Mouse (Mus musculus) liver, embryonic 11.5 days (tissue): ENCODE measurements at regions not wholly inside any gene's neighbourhood (a gene's known extent, or its start where the extent isn't known, plus 50 kb on each side); places are given as distances from the start of the nearest gene placed in this dataset.

Source experiments
- ATAC-seq: fragments of 200-750 bp; cut with Nextera tagmentation; replicated peaks from 2 replicates; pipeline ENCODE4 v1.8.0; 2017; ENCODE audit warnings: moderate number of reproducible peaks, mild to moderate bottlenecking, moderate TSS enrichment, moderate library complexity; ENCODE audit not compliant: low FRiP score
- DNase-seq: peaks from one replicate; pipeline ENCODE4 v3.0.0-alpha.2; 2017; ENCODE audit warnings: low spot score
- H3K27ac ChIP-seq: fragments of 300-500 bp; sonication (generic); 2 replicates; pipeline ENCODE4 v1.5.1; 2014; ENCODE audit warnings: mild to moderate bottlenecking, low read depth, low read length, control low read depth
- H3K27me3 ChIP-seq: fragments of 300-500 bp; sonication (generic); replicated peaks from 2 replicates; pipeline ENCODE4 v1.6.1; 2014; ENCODE audit warnings: low read length, mixed read lengths; ENCODE audit not compliant: control insufficient read depth, insufficient read depth
- H3K36me3 ChIP-seq: fragments of 300-500 bp; sonication (generic); 2 replicates; pipeline ENCODE4 v1.6.1; 2014; ENCODE audit warnings: mild to moderate bottlenecking, low read length, moderate library complexity, mixed read lengths; ENCODE audit not compliant: control insufficient read depth, insufficient read depth
- H3K4me1 ChIP-seq: fragments of 300-500 bp; sonication (generic); replicated peaks from 2 replicates; pipeline ENCODE4 v1.6.1; 2014; ENCODE audit warnings: low read length, mixed read lengths; ENCODE audit not compliant: control insufficient read depth, insufficient read depth
- H3K4me2 ChIP-seq: fragments of 300-500 bp; sonication (generic); 2 replicates; pipeline ENCODE4 v1.6.1; 2014; ENCODE audit warnings: mild to moderate bottlenecking, control low read depth, moderate library complexity
- H3K4me3 ChIP-seq: fragments of 300-500 bp; sonication (generic); 2 replicates; pipeline ENCODE4 v1.5.1; 2014; ENCODE audit warnings: low read depth, low read length, control low read depth
- H3K9ac ChIP-seq: fragments of 300-500 bp; sonication (generic); 2 replicates; pipeline ENCODE4 v1.6.1; 2014; ENCODE audit warnings: low read depth, low read length, control low read depth
- H3K9me3 ChIP-seq: fragments of 300-500 bp; sonication (generic); 2 replicates; pipeline ENCODE4 v1.6.1; 2016; ENCODE audit warnings: low read length, inconsistent platforms, mixed read lengths; ENCODE audit not compliant: control insufficient read depth
- WGBS: fragments of 180-500 bp; shearing (Covaris S2); extraction: QIAGEN DNeasy Blood & Tissue Kit; methylation state at CpG from one replicate; pipeline ENCODE4 v1.1.7; 2014; 5-methylcytosine and 5-hydroxymethylcytosine counted together

DNA sequence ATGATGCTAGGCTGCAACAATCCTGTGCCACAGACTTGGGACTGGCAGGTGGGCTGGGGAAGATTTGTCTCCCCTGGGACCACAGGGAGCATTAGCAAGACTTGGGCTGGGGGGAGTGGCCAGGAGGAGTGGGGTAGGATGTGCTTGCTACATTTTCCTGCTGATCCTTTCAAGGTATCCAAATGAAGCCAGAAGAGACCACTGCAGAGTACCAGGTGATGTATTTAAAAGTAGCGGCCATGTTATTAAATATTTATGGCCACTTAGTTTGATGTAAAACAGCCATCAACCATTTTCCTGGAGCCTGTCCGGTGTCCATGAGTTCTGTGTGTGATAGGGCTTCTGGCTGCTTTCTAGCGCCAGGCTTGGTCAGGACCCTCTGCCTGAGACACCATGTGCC, 220.3 kb upstream of the Prok2 start:
- 84% methylated on average over 3 of the region's 3 CpGs for WGBS
- Histone ChIP-seq H3K27me3 (no peaks in the 10 kb centered on the region), H3K27ac (no peak overlapping the region), H3K4me2 (no peak overlapping the region), H3K9me3 (no peaks in the 10 kb centered on the region), H3K9ac (no peak overlapping the region), H3K36me3 (no peaks in the 10 kb centered on the region), H3K4me3 (no peak overlapping the region), H3K4me1 (no peaks in the 10 kb centered on the region)
- DNase-seq (no peak), ATAC-seq (no peak)

DNA sequence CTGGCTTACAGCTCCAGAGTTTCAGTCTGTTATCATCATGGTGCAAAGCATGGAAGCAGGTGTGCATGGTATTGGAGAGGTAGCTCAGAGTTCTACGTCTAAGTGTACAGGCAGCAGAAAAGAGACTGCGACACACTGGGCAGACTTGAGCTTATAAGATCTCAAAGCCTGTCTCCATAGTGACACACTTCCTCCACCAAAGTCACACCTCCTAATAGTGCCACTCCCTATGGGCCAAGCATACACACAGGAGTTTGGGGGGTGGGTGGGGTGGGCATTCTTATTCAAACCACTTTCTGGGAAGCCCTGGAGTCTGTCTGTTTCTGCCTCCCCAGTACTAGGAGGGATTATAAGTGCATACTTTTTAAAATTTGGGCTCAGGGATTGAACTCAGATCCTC, 219.5 kb upstream of the Prok2 start:
- 89% methylated on average over 2 of the region's 2 CpGs for WGBS
- no peak overlapping the region for H3K9ac ChIP-seq

DNA sequence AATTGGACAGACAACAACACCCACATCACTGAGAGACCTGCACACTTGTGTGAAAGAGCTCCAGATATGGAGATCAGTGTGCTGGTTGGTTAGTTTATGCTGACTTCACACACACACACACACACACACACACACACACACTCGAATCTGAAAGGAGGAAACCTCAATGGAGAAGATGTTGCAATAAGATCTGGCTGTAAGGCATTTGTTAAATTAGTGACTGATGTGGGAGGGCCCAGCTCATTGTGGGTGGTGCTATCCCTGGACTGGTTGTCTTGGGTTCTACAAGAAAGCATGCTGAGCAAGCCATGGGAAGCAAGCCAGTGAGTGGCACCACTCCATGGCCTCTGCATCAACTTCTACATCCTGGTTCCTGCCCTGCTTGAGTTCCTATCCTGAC, 216.8 kb upstream of the Prok2 start:
- no peak for DNase-seq
- no peak overlapping the region for H3K4me2 ChIP-seq
- no peak for ATAC-seq
- no peaks in the 10 kb centered on the region for H3K36me3 ChIP-seq
- no peaks in the 10 kb centered on the region for H3K27me3 ChIP-seq
- H3K27ac ChIP-seq = no peak overlapping the region
- no peak overlapping the region for H3K4me3 ChIP-seq
- 55% methylated on average over 1 of the region's 1 CpGs for whole genome bisulfite sequencing
- no peak overlapping the region for H3K9ac ChIP-seq
- no peaks in the 10 kb centered on the region for H3K9me3 ChIP-seq
- no peaks in the 10 kb centered on the region for H3K4me1 ChIP-seq

More for the DNA sequence above, 219.5 kb upstream of the Prok2 start:
- no peak overlapping the region for H3K4me2 ChIP-seq
- H3K9me3 ChIP-seq = no peaks in the 10 kb centered on the region
- no peaks in the 10 kb centered on the region for H3K36me3 ChIP-seq
- H3K27ac ChIP-seq = no peak overlapping the region
- DNase-seq = no peak
- H3K27me3 ChIP-seq = no peaks in the 10 kb centered on the region
- H3K4me3 ChIP-seq = no peak overlapping the region
- no peaks in the 10 kb centered on the region for H3K4me1 ChIP-seq
- ATAC-seq = no peak

GRCm38 (mm10) chr6:99940118-99940517, 213.9 kb upstream of the Prok2 start:
- H3K4me3 ChIP-seq = no peak overlapping the region
- ATAC-seq = no peak
- no peak overlapping the region for H3K9ac ChIP-seq
- H3K27me3 ChIP-seq = no peaks in the 10 kb centered on the region
- H3K9me3 ChIP-seq = no peaks in the 10 kb centered on the region
- H3K4me1 ChIP-seq = no peaks in the 10 kb centered on the region
- no peaks in the 10 kb centered on the region for H3K36me3 ChIP-seq
- no peak for DNase-seq
- no peak overlapping the region for H3K27ac ChIP-seq
- no peak overlapping the region for H3K4me2 ChIP-seq
- WGBS = 54% methylated on average over 5 of the region's 5 CpGs

GRCm38 (mm10) chr6:99939382-99939781, 213.2 kb upstream of the Prok2 start:
- no peak overlapping the region for H3K9ac ChIP-seq
- no peak overlapping the region for H3K4me2 ChIP-seq
- no peak for ATAC-seq
- DNase-seq = no peak
- no peak overlapping the region for H3K4me3 ChIP-seq
- no peaks in the 10 kb centered on the region for H3K9me3 ChIP-seq
- no peaks in the 10 kb centered on the region for H3K36me3 ChIP-seq
- H3K4me1 ChIP-seq = no peaks in the 10 kb centered on the region
- 52% methylated on average over 5 of the region's 5 CpGs for WGBS
- no peak overlapping the region for H3K27ac ChIP-seq
- H3K27me3 ChIP-seq = no peaks in the 10 kb centered on the region

GRCm38 (mm10) chr6:99938949-99939348, 212.8 kb upstream of the Prok2 start:
- no peak overlapping the region for H3K4me2 ChIP-seq
- H3K9me3 ChIP-seq = no peaks in the 10 kb centered on the region
- no peak for ATAC-seq
- H3K4me3 ChIP-seq = no peak overlapping the region
- no peak for DNase-seq
- 65% methylated on average over 7 of the region's 7 CpGs for WGBS
- no peaks in the 10 kb centered on the region for H3K36me3 ChIP-seq
- no peak overlapping the region for H3K27ac ChIP-seq
- no peaks in the 10 kb centered on the region for H3K27me3 ChIP-seq
- H3K4me1 ChIP-seq = no peaks in the 10 kb centered on the region
- no peak overlapping the region for H3K9ac ChIP-seq

GRCm38 (mm10) chr6:99936716-99937115, 210.5 kb upstream of the Prok2 start:
- Histone ChIP-seq H3K9me3 (no peaks in the 10 kb centered on the region), H3K4me2 (no peak overlapping the region), H3K4me3 (no peak overlapping the region), H3K27me3 (no peaks in the 10 kb centered on the region), H3K36me3 (no peaks in the 10 kb centered on the region), H3K9ac (no peak overlapping the region), H3K27ac (no peak overlapping the region), H3K4me1 (no peaks in the 10 kb centered on the region)
- ATAC-seq (no peak), DNase-seq (no peak)

- H3K36me3 ChIP-seq = no peaks in the 10 kb centered on the region
- H3K4me2 ChIP-seq = no peak overlapping the region
- H3K9ac ChIP-seq = no peak overlapping the region
- no peaks in the 10 kb centered on the region for H3K27me3 ChIP-seq
- DNase-seq = no peak
- no peak overlapping the region for H3K4me3 ChIP-seq
- H3K27ac ChIP-seq = no peak overlapping the region
- H3K9me3 ChIP-seq = no peaks in the 10 kb centered on the region
- WGBS = 73% methylated on average over 4 of the region's 4 CpGs
- no peaks in the 10 kb centered on the region for H3K4me1 ChIP-seq
- ATAC-seq = no peak
These were observed 209.2 kb upstream of the Prok2 start for GRCm38 (mm10) chr6:99935373-99935772.

DNA sequence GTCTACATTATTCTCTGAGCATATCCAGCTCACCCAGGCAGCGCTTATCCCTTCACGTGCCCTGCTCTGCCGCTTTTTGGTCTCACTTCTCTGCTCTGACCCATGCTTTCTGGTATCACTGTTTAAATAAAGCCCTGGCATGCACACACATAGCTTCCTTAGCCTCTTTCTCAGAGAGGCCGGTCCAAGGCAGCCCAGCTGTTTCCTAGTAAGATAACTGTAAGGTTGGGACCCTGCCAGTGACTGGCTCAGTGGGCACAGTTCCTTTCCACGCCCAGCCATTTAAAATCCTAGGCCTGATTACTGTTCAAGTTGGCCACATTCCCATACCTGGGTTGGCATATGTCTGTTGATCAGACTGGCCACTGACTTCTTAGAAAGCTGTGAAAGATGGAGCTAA, 208.2 kb upstream of the Prok2 start:
- Histone ChIP-seq H3K4me2 (no peak overlapping the region), H3K9ac (no peak overlapping the region), H3K27ac (no peak overlapping the region), H3K4me1 (no peaks in the 10 kb centered on the region), H3K27me3 (no peaks in the 10 kb centered on the region), H3K4me3 (no peak overlapping the region), H3K36me3 (no peaks in the 10 kb centered on the region), H3K9me3 (no peaks in the 10 kb centered on the region)
- DNase-seq = no peak
- ATAC-seq = no peak
- WGBS = 72% methylated on average over 5 of the region's 5 CpGs
